Mouse (Mus musculus) gastrocnemius, postnatal 14 days (tissue): ENCODE data around the gene Krt79. TPM values are rescaled to one million over a fixed set of nuclear protein-coding genes. Genes with fewer than 3 reads are reported as not detected.

Experiments used
- DNase-seq: peaks from one replicate; pipeline ENCODE4 v3.0.0; 2021; ENCODE audit warnings: mixed read lengths
- intact Hi-C: fragments of 180-260 bp; cut with DNase I; formaldehyde crosslinking; loops from one replicate; pipeline ENCODE4 v1.15.1; 2025; ENCODE audit warnings: low total_unique reads
- long read RNA-seq, 2 experiments: library from polyadenylated mRNA; stranded (forward); transcript quantifications; one replicate each; pipeline ENCODE4 v2.0.0; 2021
- total RNA-seq, 2 experiments: library from RNA; stranded (reverse); gene quantifications; 2 replicates each; pipeline ENCODE4 v1.2.3; 2021

Gene Krt79
- total RNA-seq: not detected
- long read RNA-seq, experiment 1: 0 reads
- long read RNA-seq, experiment 2: 0 reads

DNA sequence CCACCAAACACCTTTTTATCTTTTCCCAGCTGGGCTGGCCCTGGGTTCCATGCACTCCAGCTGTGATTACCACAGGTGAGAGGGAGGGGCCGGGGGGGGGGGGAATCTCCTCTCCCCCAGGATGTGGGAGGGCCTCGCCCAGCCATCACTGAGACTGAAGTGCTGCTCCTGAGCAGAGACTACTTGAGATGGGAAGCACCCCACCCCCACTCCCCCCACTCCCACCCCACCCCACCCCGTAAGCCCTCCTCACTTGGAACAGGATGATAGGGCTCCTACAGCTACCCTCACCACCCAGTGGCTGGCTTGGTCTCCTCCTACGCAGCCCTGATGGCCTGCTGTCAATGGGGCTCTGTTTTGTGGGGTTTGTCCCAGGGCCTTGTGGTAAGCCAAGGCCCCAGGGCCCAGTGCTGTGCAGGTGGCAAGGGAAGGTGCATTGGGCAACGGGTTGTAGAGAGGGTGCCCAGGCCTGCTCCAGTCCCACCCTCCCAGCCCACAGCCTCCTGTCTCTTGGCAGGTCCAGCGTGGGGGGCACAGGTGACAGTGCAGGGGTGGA lies at the start of gene Krt79:
Gene Krt79, minus strand, starts transcription at position 51 of the 556 bp plus-strand sequence.
- intact Hi-C loops: no loop called here
- no peak for DNase-seq

DNA sequence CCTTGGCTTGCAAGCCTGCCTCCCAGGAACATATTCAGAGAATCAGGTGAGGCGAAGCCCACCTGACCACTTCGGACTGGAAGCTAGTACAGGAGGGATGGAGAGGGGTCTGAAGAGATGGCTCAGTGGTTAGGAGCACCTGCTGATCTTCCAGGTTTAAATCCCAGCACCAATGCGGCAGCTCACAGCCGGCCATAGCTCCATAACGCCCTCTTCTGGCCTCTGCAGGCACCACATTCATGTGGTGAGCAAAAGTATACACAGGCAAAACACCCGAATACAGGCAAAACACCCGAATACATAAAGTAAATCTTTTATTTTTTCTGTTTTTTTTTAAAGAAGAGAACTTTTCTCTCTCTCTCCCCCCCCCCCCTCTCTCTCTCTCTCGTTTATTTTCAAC lies 48.6 kb upstream of the Krt79 start:
- no peak for DNase-seq
- intact Hi-C loops: no loop called here

DNA sequence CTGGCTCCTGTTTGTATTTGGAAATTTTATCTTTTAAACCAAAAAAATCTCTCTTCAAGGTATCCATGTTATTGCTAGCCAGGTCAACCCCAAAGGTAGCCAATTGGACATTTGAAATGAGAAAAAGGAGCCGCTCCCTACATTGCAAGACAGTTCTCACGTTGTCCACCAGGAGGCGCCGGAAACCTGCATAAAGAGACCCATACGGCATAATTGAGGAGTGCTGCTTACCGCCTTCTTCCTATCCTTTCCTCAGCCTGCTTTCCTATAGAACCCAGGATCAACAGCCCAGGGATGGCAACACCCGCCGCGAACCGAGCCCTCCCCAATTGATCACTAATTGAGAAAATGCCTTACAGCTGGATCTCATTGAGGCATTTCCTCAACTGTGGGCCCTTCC lies 48.0 kb upstream of the Krt79 start:
- peak; percentile 72 for DNase-seq
- intact Hi-C loops: no loop called here

DNA sequence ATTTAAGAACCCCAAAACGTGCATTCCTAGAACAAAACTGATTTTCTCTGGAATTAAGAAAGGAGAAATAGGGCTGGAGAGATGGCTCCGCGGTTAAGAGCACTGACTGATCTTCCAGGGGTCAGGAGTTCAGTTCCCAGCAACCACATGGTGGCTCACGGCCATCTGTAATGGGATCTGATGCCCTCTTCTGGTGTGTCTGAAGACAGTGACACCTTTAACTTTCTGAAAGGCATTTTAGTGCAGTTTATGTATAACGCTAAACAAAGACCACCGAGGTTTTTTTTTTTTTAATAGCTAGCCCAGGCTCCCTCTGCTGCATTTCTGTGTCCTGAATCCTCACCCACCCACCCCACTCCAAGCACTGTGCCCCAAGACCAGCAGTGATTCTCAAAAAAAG lies 44.6 kb upstream of the Krt79 start:
- intact Hi-C loops: loop anchor here (2.0 kb wide), 1 partner anchor 646 kb away; no protein-coding TSS in a partner anchor
- DNase-seq: no peak

DNA sequence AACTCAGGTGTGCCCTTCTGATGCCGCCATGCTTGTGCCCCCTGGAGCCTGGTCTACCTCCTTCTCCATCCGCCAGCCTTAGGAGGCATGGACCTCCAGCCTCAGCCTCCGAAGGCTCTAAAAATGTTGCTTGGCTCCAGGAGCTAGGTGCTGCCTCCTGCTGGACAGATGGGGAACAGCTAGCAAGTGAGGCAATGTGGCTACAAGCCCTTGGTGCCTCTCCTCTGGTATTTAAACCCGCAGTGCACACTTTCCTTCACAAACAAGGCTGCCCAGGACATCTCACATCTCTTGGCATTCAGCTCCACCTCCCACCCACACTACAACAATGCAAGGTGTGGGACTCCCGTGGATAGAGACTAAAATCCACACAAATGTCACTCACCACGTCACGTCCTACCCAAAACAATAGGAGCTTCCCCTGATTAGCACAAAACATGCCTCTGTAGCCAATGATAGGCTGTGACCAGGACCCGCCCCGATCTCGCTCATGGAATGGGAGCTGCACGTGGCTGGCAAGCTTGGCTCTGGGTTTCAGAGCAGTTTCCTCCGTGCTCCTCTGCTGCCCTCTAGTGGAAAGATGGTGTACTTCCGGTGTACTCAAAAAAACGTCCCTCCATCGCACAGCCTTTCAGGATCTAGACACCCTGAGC lies 44.0 kb upstream of the Krt79 start:
- intact Hi-C loops: loop anchor here (2.0 kb wide), 1 partner anchor 645 kb away; no protein-coding TSS in a partner anchor
- DNase-seq: peak; percentile 89

DNA sequence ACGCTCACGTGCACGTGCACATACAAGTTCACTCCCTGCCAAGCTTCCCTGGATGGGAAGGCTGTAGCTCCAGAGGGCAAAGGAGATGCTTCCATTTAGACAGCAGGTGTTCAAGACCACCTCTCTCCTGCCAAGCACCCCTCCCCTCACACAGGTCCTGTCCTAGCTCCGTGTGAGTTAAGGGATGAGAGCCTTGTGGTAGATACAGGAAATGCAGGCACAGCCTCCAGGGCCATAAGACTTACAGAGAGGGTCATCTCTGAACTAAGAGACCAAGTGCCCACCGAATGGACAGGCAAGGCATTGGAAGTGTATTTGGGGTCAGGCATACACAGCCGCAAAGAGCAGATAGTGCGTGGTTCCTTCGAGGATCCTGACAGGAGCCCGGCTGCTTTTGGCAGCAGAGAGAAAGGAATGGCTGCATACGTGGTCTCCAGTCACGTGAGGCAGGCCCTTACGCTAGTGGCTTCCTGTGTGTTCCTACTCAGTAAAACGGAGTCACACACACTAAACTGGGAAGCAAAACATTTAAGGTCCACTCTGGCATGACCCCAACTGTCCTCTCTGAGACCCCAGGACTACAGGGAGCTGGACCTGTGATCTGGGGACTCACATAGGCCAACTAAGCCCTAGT lies 43.3 kb upstream of the Krt79 start:
- no peak for DNase-seq
- intact Hi-C loops: no loop called here

DNA sequence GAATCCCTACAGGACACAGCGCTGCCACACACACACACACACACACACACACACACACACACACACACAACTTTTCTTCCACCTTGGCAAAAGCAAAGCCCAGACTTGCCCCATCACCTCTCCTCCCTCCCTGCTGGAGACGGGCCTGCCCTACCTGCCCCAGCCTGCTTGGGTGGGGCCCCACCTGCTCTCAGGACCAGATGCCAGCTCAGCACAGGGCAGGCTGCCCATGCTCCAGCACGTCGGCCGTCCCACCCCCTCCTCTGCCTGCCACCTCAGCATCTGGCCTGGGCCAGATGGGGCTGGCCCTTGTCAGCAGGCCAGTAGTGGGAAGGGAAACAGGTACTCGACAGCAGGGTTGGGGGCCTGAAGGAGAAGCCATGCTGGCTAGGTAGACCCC lies 40.7 kb upstream of the Krt79 start:
- DNase-seq: peak; percentile 47
- intact Hi-C loops: no loop called here

DNA sequence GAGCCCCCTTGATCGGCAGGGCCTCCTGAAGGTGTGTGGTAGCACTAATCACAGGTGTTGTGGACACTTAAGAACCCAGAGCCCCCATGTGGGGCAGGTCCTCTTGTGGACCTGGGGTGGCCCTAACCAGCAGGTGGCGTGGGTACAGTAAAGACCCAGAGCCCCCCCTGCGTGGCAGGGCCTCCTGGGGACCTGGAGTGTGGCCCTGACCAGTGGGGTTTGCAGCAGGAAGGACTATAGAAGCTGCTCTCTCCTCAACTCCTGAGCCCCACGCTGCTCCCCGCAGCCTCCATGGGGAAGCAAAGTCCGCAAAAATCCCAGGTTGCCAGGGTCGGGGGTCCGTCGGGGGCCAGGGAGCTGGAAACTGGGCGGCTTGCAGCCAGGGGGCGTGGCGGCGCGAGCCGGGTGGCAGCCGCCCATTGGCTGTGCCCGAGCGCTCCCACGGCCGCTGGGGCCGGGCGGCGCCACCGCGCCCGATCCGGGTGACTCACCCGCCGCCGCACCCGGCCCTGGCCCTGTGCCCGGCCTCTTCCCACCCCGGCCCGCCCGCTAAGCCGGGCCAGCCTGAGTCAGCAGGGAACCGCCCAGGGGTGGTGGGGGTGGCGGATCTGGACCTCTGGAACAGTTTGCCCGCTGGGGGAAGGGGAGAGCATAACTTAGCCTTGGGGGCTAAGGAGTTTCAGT lies 37.1 kb upstream of the Krt79 start:
- intact Hi-C loops: no loop called here
- peak; percentile 96 for DNase-seq

DNA sequence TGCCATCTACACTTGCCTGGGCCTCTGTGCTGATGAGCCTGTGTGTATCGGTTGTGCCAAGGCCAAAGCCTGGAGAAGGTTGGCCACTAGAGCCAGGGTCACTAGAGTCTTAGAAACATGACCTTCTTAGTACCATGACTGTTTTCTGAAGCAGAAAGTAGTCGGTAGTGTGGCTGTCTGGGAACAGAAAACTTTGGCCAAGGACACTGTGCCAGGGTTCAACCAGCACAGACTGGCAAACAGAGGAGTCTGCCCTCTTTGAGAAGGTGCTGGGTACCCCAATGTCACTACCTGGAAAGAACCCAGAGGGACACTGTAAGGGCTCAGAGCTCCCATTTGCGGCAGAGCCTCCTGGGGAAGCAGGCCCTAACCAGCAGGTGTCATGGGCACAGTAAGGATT lies 36.5 kb upstream of the Krt79 start:
- DNase-seq: no peak
- intact Hi-C loops: no loop called here

DNA sequence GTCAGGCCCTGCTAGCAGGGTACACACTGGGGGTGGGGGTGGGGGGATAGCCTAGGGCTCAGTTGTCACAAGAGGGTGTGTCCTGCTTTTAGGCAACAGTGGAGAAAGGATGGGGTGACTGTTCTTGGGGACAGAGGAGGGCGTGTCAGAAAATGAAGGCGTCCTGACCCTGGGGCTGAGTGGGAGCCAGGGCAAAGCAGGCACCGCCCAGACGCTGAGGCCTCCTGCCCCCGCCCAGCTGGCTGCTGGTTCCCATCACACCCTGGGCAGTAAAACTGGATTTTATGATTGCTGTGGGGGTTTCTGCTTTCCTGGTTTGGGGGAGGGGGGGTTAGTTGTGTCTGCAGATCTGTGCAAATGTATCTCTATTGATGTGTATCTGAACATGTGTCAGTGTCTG lies 35.9 kb upstream of the Krt79 start:
- peak; percentile 78 for DNase-seq
- intact Hi-C loops: no loop called here

DNA sequence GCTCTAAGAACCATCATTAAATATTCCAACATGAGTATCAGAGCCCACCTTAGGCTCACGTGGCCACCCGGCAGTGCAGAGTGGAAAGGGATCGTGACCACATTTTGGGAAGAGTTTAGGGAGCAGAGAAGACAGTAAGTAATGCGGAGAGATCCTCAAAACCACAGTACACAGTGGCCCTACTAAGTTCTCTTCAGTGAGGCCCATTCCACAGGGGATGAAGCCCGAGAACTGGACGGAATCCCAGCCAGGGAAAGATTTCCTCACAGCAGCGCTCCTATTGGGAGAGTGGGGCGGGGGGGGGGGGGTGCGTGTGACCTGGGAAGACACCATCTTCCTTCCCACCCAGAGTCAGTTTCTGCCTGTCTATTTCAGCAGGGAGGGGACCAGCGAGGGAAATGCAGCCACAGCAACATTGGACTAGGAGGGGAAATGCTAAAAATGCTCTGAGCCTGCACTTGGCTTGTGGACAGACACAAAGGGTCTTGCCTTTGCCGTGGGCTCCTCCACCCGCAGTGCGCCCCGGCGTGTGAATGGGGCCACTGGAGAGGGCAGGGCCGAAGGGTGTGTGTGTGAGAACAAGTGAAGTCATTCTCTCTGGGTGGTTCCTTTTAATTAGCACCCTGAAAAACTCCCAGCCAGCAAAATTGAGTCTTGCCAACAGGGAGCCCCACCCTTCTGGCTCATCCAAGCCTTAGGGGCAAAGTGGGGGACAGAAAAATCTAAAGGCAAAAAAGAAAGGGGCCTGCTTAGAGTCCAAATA lies 34.1 kb upstream of the Krt79 start:
- peak; percentile 40 for DNase-seq
- intact Hi-C loops: loop anchor here (5.0 kb wide), 1 partner anchor 452 kb away; no protein-coding TSS in a partner anchor

DNA sequence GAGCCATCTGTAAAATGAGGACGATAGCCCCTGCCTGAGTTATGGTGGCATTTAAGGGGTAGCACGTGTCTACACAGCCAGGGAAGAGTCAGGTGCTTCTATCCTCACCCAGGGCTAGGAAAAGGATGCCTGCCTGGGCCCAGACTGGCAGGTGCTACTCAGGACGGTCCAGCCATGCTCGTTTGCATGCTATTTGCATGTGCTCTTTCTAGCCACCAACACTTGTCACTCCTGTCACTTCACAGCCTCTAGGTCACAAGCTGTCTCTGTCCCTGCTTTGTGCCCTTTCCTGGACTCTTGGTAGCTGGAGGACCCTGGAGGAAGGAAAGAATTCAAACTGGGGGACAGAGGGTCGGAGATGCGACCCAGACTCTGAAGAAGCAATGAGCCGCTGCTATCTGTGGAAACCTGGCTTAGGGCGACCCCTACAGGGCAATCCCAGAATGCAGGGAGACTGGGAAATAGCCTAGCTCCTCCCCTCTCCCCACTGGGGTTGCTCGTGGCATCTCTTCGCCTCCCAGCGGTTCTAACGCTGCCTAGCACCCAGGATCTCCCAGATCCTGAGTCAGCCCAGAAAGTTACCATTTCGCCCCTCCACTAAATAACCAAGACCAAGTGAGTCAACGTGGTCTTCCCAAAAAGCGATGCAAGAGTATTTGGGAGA lies 33.4 kb upstream of the Krt79 start:
- DNase-seq: peak; percentile 91
- intact Hi-C loops: loop anchor here (2.0 to 5.0 kb wide), 2 partner anchors 199 to 451 kb away; no protein-coding TSS in a partner anchor

DNA sequence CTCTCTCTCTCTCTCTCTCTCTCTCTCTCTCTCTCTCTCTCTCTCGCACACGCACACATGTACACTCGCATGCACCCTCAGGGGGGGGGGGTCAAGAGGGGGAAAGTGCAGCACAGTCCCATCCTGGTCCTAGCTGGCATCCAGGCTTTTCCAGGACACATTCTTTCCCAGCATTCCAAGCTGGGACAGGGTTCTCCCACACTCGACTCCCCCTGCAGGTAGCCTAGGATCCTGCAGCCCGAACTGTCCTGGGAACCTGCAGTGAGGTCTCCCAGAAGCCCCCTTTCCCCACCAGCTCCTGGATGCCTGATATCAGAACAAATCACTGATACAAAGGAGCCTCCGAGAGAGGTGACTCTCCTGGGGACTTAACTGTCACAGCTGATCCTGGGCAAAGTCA lies 30.4 kb upstream of the Krt79 start:
- intact Hi-C loops: loop anchor here (5.0 kb wide), 1 partner anchor 448 kb away; no protein-coding TSS in a partner anchor
- peak; percentile 59 for DNase-seq

DNA sequence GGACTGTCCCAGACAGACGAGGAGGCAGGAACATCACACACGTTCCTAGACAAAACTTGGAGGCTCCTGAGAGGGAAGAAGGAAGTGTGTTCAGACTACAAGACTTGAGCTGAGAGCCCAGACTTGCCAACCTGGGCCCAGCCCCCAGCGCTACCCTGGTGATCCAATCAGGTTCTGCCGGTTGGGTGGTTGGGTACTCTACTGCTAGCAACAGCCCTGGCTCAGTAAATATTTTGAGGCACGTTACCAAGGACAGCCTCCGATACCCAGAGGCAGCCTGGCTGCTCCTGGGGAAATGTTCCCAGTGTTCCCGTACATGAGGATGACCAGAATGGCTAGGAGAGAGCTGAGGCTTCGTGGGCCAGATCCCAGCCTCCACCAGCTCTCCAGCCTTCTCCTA lies 26.7 kb upstream of the Krt79 start:
- DNase-seq: no peak

DNA sequence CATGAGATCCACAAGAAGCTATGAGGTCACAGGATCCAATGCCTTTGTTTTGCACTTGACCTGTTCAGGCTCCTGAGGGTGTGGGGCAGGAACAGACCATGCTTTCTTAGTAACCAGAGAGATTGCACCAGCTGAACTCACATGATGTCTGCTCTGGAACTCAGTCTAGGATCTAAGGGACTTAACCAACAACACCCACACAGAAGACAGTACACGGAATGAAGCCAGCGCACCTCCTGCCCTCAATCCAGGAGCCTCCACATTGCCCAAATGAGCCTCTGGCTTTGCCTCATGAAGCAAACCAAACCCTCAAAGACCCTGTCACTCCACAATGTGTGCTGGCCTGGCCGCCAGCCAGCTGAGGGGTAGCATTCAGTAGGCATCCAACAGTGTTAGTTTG lies 18.8 kb upstream of the Krt79 start:
- no peak for DNase-seq
- intact Hi-C loops: no loop called here

More for the DNA sequence above, 26.7 kb upstream of the Krt79 start:
- intact Hi-C loops: no loop called here

DNA sequence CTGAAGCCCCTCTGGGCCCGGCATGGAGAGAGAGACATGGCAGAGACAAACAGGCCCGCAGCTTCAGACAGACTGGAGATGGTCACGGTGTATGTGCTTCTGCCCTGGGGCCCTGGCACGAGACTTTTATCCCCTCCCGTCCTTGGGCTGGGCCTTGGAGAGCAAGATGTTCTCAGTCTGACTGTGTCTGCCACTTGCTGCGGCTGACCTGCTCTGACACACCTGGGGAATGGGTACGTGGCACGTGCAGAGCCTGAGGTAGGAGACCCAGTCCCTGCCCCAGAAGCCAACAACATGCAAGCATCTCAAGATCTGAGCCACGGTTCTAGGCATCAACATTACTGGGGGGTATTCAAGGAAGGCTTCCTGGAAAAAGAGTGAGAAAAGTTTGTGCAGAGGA lies 14.1 kb upstream of the Krt79 start, which contains the start of gene Krt78:
Gene Krt78, minus strand, starts transcription at position 101 of the 400 bp plus-strand sequence.
- intact Hi-C loops: no loop called here
- DNase-seq: no peak

DNA sequence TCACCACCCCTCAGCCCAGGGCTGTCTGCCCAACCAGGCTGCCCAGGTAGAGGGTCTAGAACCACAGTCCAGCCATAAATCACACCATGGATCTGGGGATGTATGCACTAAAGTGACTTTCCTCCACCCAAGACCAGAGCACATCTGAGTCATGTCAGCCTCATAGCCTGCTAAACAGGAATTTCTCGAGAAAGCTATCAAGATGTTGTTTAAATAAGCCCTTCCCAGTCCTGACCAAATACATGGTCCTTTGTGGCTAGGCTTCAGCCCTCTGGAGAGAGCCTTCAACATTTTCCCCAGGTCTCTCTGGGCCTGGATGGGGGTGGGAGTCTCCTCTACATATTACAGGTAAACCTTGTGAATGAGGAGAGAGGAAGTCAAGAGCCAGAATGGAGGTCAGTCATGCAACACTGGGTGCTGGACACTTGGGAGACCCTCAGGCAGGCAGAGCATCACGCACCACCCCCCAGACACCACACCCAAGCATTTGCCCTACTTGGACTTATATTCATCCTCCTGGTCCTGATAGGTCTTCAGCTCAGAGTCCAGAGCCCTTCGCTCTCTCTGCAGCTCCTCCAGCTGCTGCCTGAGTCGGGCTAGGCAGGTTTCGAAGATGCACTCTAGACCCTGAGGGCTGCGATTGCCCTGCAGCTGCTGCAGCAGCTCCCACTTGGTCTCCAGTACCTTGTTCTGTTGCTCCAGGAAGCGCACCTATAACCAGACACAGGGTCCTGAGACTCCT lies 12.8 kb upstream of the Krt79 start:
- intact Hi-C loops: no loop called here
- DNase-seq: no peak

DNA sequence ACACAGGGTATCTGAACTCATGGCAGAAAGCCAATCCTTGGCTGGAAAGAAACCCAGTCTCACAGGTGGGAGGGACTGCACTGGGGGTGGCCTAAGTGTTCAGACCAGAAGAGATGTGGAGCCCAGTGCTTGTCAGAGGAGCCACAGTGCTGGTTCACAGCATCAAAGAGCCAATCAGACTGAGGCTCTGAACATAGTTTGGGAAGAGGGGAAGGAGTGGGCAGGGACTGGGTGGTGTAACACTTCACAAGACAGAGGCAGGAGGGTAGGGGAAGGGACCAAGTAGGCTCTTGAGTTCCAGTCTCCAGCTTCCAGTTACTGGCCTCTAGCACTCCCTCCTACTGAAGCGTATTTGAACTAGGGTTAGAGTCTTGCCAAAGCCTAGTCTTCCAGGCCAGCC lies 5.3 kb upstream of the Krt79 start:
- DNase-seq: no peak
- intact Hi-C loops: no loop called here
